Mouse (Mus musculus) left cerebral cortex, adult 8-10 months (tissue): ENCODE results near the gene Clec4g. TPM values are rescaled to one million over a fixed set of nuclear protein-coding genes. Genes with fewer than 3 reads are reported as not detected.
"Not testable (repeated sequence)": the region's sequence is repeated elsewhere in the genome, so short reads cannot be mapped to it uniquely, and the experiment has no call there.

Source experiments
- DNase-seq, 2 experiments: peaks; one replicate each; pipeline ENCODE4 v3.0.0; 2022; ENCODE audit warnings: low spot score in 2 of 2
- total RNA-seq, 4 experiments: library from RNA; stranded (reverse); gene quantifications; 2 replicates each; pipeline ENCODE4 v1.2.4; 2022

Clec4g gene
- total RNA-seq: under 1 TPM in 2 of 4 experiments, not detected in 2; 0.27 to 0.40 TPM

GRCm38 (mm10) chr8:3720551-3720950, at the start of gene Clec4g:
Gene Clec4g, minus strand, starts transcription at chr8:3720651.
- no peak for DNase-seq

DNA sequence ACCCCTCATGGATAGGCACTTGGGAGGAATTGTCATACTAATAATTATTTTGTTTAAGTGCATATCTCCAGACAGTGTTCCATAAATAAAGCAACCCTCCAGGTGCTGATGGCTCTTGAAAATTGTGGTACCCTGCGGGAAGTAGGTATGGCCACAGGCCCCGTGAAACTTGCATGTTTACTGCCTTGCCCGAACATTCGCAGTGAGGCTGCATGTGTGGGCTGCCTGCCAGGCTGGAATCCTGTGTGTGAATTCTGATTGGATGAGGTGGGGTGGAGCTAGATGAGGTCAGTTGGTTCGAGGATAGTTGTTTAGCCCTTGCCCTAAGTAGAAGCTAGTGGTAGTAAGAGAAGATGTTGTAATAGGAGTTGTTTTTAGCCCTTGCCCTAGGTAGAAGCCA, 48.2 kb upstream of the Clec4g start:
- DNase-seq: not testable (repeated sequence)

GRCm38 (mm10) chr8:3754261-3754850, 33.9 kb upstream of the Clec4g start:
- DNase-seq: no peak

- DNase-seq: no peak
Measured at GRCm38 (mm10) chr8:3748761-3749160, 28.3 kb upstream of the Clec4g start, which contains the start of gene Cd209a. Gene Cd209a, minus strand, starts transcription at chr8:3748984.

- no peak for DNase-seq
Measured at GRCm38 (mm10) chr8:3736947-3737346, 16.5 kb upstream of the Clec4g start.

GRCm38 (mm10) chr8:3735599-3735998, 15.1 kb upstream of the Clec4g start:
- no peak for DNase-seq

- no peak for DNase-seq
Measured at GRCm38 (mm10) chr8:3734084-3734483, 13.6 kb upstream of the Clec4g start.

GRCm38 (mm10) chr8:3721041-3721440, 590 bp upstream of the Clec4g start:
- DNase-seq: no peak

DNA sequence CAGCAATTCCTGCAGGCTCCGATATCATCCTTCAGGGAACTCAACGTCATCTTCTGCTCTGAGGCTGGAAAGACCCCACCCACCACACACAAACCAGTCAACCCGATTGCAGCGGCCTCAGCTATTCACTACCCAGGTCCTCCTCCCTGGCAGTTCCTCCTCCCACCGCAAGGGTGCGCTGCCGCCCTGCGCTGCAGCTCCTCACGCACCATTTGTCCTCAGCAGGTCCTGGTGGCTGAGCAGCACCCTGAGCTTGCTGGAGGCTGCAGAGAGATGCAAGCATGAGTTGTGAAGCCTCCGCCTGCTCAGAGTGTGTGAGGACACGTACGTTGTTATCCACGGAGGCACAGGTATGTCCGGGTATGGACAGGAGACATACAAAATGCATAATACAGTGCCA, 1.9 kb downstream of the Clec4g start:
- peak; percentile 46 to 48 for DNase-seq

DNA sequence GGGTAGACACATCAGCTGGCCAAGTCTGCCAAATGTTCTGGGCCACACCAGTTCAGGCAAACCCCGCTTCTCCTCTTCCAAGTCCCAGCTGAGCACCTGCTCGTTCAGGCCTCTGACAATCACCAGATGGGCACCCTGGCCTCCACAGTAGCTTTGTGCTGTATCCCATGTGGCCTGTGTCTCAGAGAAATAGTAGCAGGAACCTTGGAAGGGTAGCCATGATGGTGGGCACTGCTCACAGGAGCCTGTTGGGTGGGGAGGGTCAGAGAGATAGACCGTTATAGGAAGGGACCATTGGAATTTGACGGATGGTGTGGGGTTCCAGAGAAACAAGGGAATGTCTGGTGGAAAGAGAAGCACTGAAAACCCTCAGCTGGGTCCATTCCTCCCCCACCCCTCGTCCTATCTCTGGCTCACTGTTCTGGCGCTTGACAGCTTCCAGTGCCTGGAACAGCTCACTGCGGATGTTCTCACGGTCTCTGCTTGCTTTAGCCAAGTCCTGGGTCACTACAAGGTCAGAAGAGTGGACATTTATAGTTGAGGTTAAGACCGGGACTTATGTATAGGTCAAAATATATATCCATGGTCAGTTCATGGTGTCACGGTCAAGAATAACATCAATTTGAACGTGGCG, 3.0 kb downstream of the Clec4g start:
- no peak for DNase-seq

DNA sequence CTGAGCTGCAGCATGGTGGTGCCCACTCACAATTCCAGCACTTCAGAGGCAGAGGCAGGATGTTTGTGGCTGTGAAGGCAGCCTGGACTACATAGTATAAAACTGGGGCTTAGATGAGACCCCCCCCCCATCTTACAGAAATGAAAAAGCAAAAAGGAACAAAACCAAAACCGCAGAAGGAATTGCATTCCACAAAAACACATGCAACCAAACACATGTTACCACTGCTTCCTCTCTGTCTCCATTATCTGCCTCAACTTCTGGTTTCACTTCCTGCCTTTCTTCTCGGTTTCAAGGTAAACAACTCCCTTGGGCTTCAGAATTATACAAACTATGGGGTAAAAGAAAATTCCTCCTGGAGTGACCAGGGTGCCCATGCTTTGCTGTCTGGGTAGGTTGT, 8.8 kb downstream of the Clec4g start:
- no peak for DNase-seq

DNA sequence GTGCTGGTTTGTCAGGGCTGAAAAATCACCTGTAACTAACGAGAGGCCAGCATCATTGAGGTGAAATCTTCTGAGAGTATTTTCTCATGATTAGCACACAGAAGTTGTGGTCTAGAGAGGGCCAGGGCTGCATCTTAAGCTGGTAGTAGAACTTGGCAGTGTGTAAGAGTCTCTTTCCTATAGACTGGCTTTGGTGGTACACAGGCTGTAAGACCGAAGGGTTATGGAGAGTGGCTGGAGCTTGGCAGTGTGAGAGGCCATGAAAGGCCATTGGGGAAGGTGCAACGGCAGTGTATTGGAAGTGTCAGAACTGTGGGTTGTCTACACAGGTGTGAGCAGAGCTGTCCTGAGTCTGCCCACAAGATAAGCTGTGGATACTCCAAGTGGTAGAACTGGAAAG, 10.1 kb downstream of the Clec4g start:
- DNase-seq: no peak

- DNase-seq: no peak
Measured at GRCm38 (mm10) chr8:3707611-3708010, 12.8 kb downstream of the Clec4g start.

DNA sequence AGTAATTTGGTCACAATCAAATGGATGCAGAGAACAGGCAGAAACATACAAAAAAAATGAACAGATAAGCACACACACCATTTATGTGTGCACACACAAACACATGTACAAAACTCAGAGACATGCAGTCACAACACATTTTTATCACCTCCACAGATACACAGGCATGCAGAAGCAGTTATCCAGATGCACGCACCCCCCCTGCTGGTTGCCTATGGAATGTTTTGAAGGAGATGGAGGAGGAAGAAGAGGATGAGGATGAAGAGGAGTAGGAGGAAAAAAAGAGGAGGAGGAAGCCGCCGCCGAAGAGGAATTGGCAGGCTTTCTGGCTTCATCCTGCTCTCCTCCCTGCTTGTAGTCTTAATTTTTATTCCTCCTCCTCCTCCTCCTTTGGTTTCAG, 14.7 kb downstream of the Clec4g start:
- DNase-seq: no peak

GRCm38 (mm10) chr8:3701491-3701890, 19.0 kb downstream of the Clec4g start:
- no peak for DNase-seq

DNA sequence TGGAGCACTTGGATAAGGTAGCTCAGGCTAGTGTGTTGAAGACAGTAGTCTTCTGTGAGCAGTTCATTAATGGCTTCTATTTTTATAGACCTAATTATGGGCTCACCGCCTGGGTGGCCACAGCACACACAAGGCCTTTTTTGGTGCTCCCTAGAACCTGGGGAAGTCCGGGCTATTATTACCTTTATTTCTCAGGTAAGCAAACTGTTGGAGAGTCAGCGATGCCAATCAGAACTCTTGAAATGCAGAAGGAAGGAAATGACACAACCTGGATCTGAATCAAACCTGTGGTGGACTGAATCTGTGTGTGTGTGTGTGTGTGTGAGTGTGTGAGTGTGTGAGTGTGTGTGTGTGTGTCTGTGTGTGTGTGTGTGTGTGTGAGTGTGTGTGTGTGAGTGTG, 26.3 kb downstream of the Clec4g start, which contains the start of gene Fcer2a:
TSS of gene Fcer2a (minus strand) at position 55 of the 400 bp plus-strand sequence.
- DNase-seq: no peak

GRCm38 (mm10) chr8:3690774-3691173, 29.7 kb downstream of the Clec4g start:
- DNase-seq: no peak

GRCm38 (mm10) chr8:3687537-3687936, 32.9 kb downstream of the Clec4g start:
- no peak for DNase-seq

DNA sequence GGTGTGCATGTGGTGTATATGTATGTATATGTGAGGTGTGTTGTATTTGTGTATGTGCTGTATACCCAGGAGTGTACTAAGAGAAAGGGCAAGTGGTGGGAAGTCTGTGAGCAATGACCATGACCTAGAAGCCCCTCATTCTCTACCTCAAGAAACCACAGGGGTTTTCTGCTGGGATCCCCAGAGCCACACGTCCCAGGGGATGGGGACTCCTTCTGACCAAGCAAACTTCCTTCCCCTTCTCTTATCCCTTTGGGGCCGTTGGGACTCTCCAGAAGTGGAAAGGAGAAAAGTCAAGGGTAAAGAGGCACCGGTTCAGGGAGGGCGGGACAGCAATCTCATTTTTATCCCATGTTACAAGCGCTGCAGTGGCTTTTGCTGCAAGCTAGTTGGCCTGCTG, 35.0 kb downstream of the Clec4g start:
- DNase-seq: no peak

- no peak for DNase-seq
Measured at GRCm38 (mm10) chr8:3684530-3684929, 35.9 kb downstream of the Clec4g start.

- DNase-seq: no peak
Measured at GRCm38 (mm10) chr8:3683408-3684176, 36.9 kb downstream of the Clec4g start.

DNA sequence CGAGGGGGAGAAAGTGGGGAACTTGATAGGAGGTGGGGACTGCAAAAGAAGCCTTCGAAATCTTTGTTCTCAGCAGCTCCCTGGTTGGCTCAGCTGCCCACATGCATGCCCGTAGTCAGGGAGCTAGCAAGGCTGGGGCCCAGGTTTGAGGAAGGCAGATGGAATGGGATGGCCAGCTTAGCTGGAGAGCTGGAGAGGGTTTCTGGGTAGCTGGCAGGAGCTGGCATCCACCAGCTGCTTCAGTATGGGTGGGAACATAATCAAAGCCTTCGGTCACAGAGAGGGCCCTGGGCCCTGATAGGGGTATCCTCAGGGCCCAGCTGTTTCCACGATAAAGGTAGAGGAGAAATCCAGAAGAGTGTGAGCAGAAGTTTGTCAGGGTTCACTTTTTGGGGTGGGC, 38.0 kb downstream of the Clec4g start:
- DNase-seq: no peak
